In the genomic region with DNA sequence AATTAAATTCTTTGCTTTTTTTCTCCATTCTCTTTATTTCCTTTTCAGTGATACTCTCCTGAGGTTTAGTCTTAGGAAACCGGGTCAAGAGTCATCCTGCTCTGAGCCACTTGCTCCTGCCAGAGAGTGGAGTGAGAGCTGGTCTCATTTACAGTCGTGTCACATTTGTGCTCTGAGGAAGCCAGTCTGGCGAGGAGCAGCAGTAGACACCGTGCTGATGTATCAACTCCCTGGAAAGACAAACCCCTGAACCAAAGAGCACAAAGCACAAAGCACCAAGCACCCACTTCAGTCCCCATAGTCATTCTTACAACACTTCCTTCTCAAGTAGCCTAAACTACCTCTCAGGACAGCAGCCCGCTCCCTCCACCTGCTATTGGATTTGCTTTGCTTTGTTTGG, we compare ENCODE assay signal across 21 mouse cellular contexts.
A peak's percentile ranks its signal among the peaks of the same experiment; 100 is the strongest.
DNase-seq lines count a peak whose midpoint lies in the region; TF ChIP-seq lines count a peak whose summit lies in the region.
"Had no signal": no experiment of that assay in that cellular context is flagged by ENCODE, and none has a peak within 500 bp of the region (broad histone marks: within the 10 kb centered on the region; RNA-seq: fewer than 3 reads in every experiment).

No protein-coding gene starts in this region.

- no peak overlapping the region for H3K4me3 ChIP-seq in lung, adult 2 months (replicated peaks; ENCODE audit: extremely low read depth, low read depth, low read length)
- H3K4me3 ChIP-seq in brown adipose tissue, adult 24 weeks (ENCODE audit: insufficient read depth, low read depth, low read length) = no peak overlapping the region
- H3K4me3 ChIP-seq: forebrain, embryonic 10.5 days; kidney, embryonic 15.5 days; liver, embryonic 13.5 days had no signal

- H3K27ac ChIP-seq in brown adipose tissue, adult 24 weeks (replicated peaks; ENCODE audit: low read depth, low read length) = peak overlapping the region; percentile 62; the same call in 1 of the 2 replicates
- H3K27ac ChIP-seq: forebrain, embryonic 10.5 days; liver, embryonic 13.5 days had no signal

- DNase-seq in adrenal gland, postnatal 10 days = peak; percentile 48
- DNase-seq in adrenal gland, postnatal 4 days (ENCODE audit: low spot score in 2 of 2) = no peak
- DNase-seq in lung, adult 2 months = peak; percentile 28
- DNase-seq in lung, postnatal 4 days = no peak
- peak; percentile 44 for DNase-seq in lung, postnatal 36 days
- no peak for DNase-seq in c-Kit-positive CD71-positive TER-119-positive erythroid progenitor cells, embryonic 14.5 days (ENCODE audit: low spot score)
- DNase-seq: adrenal gland, postnatal 14 days; cerebellum, adult 11-12 months; cerebellum, postnatal 10 days; gastrocnemius, postnatal 10 days; heart, adult 11 months; heart, postnatal 14 days; kidney, adult 11 months; kidney, postnatal 4 days; layer of hippocampus, adult 9-11 months; liver, embryonic 13.5 days; thymus, adult 18-20 months; thymus, postnatal 36 days had no signal

- 43% methylated on average over 5 of the region's 5 CpGs for WGBS in lung, adult 2 months

- TF ChIP-seq POLR2A in lung, adult 2 months (IDR thresholded peaks at IDR 0.05; ENCODE audit: borderline replicate concordance, extremely low read depth, low read depth, low read length) = no peak

- peaks cover 9% of the 10 kb centered on the region for H3K4me1 ChIP-seq in lung, adult 2 months (ENCODE audit: control insufficient read depth, insufficient read depth, low read length)
- peaks cover 18% of the 10 kb centered on the region for H3K4me1 ChIP-seq in brown adipose tissue, adult 24 weeks (ENCODE audit: control insufficient read depth, insufficient read depth, insufficient read length, low read length)
- H3K4me1 ChIP-seq: liver, embryonic 13.5 days had no signal

- no peak for TF ChIP-seq CTCF in lung, adult 2 months (IDR thresholded peaks at IDR 0.05; ENCODE audit: insufficient read depth, low read length)

Comparison
In these comparisons a context has a peak if more than half of its experiments do, and no peak if none do; other contexts are left out.
1. DNase-seq: peak in adrenal gland, postnatal 10 days (single experiment), lung, adult 2 months (single experiment) and lung, postnatal 36 days (single experiment); none in adrenal gland, postnatal 4 days (0 of 2), lung, postnatal 4 days (0 of 2) and c-Kit-positive CD71-positive TER-119-positive erythroid progenitor cells, embryonic 14.5 days (single experiment).